Mouse (Mus musculus) heart, postnatal 0 days (tissue): ENCODE data around the gene Tert.

Experiments used
- CTCF ChIP-seq: IDR thresholded peaks from 2 replicates; pipeline ENCODE4 v1.5.1; 2016; ENCODE audit warnings: antibody characterized with exemption, control low read depth, low read depth
- EP300 ChIP-seq: IDR thresholded peaks from 2 replicates; pipeline ENCODE4 v1.6.1; 2016; ENCODE audit warnings: antibody characterized with exemption, low read depth

GRCm38 (mm10) chr13:73591488-73591887 is 35.2 kb upstream of the Tert start:
- TF ChIP-seq EP300 (no peak), CTCF (no peak)
